Mouse (Mus musculus): ENCODE results near the gene Trmt13.
"Not testable (repeated sequence)": the region's sequence is repeated elsewhere in the genome, so short reads cannot be mapped to it uniquely, and the experiment has no call there.

Trmt13 gene

DNA sequence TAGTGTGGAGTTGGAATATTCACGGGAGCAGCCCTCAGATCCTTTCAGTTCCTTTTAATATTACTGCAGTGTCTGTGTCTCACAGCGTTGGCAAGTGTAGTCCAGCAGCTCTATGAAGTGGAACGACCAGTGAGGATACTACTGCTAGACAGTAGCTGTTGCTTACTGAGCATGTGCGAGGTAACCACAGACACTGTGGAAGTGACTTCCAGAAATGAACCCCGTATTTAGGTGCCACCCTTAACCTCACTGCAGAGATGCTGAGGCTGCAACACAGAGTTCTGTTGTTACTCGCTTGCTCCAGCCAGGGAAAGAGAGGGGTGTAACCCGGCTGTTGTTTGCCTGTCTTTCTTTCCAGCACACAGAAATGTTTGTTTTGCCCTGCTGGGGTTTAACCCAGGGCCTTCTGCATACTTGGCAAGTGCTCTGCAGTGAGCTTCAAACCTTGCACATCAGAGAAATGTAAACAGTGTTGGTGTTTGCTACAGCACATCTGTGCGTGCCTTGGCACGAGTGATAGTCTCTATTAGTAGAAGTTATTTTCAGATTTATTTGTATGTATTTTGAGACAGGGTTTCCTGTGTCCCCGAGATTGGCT lies at the start of gene Trmt13:
Trmt13 (minus strand) TSS at position 293 of the 598 bp plus-strand sequence.
- no peak for DNase-seq (ENCODE audit: low spot score in 2 of 2)

DNA sequence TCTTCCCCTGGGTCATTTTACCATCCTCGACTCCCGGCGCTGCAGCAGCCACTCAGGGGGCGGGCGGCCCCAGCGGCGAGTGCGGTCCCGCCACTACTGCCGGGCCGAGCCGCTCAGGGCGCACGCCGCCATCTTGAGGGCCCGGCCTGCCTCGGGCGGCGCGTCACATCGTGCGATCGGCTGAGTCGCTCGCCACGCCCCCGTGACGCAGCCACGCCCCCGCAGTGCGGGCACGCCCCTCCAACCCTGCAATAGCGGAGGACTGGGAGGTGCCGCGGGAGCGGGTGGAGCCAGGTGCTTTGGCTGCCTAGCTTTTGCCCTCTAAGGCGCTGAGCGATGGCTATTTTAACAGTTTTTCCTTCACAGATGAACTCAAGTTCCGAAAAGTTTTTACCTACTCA lies 48.1 kb upstream of the Trmt13 start, which contains the start of gene Mfsd14a:
Mfsd14a (minus strand) TSS at position 215 of the 401 bp plus-strand sequence.
- DNase-seq (ENCODE audit: low spot score in 2 of 2): peak; percentile 92 to 98

DNA sequence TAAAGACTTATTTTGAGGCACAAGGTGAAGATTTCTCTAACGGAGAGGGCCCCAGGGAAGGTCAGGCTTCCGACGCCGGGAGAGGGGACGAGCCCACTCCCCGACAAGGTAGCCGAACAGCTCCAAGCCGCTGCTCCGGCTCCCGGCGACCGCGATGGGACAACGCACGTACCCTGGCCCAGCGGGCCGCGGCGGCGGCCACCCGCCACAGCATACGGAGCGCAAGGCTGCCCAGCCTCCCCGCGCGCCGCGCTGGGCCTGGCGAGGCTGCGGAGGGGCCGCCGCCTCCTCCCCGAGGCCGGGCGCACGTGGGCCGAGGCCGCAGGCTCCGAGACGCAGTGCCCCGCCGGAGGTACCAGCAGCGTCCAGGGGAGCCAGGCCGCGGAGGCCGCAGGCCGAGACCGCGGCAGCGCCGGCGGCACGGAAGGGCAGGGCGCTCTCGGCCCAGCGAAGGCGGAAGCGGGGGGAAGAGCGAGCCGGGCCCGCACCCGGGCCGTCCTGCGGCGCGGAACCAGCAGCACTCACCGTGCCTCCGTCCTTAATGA lies 47.6 kb upstream of the Trmt13 start:
- no peak for DNase-seq (ENCODE audit: low spot score in 2 of 2)

DNA sequence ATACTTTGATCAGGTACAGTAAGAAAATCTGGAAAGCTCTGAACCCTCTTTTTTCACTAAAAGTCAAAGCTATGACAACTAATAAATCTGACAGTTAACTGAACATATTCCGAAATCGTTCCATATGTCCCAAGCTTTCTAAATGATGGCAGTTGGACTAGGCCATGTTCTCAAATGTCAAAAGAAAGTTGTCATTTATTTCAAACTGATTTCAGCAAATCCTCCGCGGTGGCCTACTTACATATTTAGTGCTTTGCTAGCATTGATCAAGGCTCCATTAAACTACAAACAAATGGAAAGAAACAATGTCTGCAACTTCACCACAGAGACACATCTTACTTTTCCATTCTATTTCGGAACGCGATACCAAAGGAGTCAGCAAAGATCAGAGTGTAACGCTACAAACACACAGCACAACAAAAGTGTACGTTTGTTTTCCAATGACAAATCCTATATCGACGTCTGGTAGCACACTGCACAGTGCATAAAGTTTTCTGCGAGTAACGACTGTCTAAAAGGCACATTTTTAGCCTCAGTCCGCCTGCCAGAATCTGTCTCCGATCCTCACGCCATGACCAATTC lies 47.0 kb upstream of the Trmt13 start:
- DNase-seq (ENCODE audit: low spot score in 2 of 2): no peak

DNA sequence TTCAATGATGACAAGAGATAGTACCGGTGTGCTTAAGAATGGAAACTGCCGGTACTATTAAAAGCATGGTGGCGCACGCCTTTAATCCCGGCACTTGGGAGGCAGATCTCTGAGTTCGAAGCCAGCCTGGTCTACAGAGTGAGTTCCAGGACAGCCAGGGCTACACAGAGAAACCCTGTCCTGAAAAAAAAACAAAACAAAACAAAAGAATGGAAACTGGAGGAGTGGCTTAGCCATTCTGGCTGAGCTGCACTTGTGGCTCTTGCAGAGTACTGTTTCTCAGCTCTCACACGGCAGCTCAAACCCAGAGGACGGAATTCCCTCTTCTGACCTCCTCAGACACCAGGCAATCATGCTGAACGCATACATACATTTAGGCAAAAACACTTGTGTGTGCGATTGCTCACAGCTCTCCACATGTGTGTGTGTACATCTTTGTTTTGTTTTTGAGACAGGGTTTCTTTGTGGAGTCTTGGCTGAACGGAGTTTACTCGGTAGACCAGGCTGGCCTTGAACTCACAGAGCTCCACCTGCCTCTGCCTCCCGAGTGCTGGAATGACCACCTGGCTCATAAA lies 45.6 kb upstream of the Trmt13 start:
- DNase-seq (ENCODE audit: low spot score in 2 of 2): no peak

DNA sequence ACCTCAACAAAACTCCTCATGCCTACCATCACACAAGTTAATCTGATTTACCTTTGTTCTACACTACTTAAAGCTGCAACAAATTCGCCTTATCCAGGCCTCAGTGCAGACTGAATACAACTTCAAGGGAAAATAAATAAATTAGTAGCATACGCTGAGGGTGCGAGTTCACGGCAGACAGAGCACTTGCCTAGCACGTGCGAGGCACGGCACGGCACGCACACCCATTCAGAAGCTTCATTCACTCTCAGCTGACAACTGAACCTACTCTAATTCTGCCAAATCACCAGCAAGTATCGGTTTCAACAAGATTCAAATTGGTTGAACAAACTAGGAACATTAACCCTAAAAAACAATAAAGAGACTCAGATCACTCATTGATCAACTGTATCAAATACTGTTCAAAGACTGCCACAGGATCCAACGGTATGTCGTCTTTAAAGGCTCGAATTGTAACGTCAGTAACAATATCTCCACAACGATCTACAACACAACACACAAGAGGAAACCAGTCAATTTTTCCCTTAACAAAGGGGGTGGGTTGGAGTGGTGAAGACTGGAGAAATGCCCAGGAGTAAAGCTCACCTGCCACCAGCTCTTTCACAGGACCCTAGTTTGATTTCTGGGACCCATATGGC lies 44.7 kb upstream of the Trmt13 start:
- no peak for DNase-seq (ENCODE audit: low spot score in 2 of 2)

DNA sequence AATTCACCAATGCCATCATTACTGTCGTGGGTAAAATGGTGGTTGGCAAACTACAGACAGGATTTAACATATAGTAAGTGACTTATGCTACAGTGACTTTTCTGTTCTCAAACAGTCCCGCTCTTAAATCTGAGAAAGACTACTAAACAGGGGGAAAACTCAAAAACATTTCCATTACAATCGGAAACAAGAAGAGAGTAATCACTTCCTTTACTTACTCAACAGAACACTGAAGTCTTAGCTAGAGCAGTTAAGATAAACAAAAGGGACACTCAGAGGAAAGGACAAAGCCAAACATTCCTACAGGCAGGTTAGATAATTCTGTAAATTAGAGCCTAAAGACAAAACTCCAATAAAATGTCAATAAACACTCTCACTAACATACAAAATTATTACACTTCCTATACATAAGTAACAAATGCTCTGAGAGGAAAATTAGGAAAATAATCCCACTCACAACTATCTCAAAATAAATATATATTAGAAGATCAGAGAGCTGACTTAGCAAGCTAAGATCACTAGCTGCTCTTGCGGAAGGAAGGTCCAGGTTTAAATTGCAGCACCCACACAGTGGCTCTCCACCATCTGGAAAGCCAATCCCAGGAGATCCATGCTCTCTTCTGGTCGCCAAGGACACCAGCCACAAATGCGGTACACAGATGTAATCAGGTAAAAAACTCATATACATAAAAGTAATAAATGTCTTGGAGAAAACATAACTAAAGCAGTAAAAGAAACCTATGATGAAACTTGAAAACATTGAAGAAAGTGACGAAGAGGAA lies 42.0 kb upstream of the Trmt13 start:
- DNase-seq (ENCODE audit: low spot score in 2 of 2): no peak

DNA sequence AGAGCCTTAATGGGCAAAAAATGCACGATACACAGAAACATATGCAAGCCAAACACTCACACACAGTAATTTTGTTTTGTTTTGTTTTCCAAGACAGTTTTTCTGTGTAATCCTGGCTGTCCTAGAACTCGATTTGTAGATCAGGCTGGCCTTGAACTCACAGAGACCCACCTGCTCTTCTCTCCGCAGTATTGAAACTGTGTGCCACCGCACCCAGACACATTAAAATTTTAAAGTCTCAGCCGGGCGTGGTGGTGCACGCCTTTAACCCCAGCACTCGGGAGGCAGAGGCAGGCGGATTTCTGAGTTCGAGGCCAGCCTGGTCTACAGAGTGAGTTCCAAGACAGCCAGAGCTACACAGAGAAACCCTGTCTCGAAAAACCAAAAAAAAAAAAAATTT lies 39.7 kb upstream of the Trmt13 start:
- DNase-seq (ENCODE audit: low spot score in 2 of 2): not testable (repeated sequence)

DNA sequence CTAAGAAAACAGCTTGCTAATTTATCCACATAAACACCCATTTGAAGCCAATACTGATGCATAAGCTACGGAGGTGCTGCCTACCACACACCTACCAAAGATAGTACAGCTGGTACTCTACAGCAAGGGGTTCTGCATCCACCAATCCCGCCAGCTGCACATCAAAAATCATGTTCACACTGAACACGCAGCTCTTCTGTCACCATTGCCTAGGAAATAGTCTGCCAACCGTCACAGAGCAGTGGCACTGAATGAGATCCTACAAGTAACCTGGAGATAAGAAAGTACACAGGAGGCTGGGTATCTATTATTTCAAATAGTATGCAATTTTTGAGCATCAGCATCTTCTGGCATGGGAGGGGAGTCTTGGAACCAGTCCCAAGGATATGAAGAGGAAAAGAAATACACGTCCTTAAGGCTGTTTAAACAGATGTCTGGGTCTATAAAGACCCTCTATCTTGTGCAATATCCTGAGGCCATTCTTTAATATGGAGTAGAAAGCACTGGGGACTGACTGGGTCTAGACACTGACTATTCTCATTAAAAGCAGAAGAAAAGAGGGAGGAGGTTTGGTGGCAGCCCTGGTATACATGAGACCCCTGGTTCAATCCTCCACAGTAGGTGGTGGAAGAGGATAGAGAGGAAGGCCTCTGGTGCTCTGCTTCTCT lies 39.0 kb upstream of the Trmt13 start:
- DNase-seq (ENCODE audit: low spot score in 2 of 2): no peak

DNA sequence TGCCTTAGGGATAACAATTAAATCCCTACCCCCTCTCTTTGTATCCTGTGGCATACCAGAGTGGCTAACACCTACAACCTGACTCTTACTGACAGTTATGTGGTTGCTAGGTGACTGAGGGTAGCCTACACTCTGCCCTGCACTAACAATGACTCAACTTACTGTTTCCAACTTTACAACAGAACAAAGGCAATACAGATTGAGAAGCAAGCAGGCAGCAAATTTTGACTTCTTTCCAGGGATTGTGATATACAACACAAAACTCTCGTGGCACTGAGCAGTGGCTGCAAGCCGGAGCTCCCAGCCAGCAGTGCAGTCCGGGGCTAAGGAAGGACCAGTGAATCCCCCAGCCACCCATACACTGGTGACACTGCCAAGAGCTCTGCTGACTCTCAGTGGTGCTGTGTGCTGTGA lies 37.7 kb upstream of the Trmt13 start:
- DNase-seq (ENCODE audit: low spot score in 2 of 2): no peak

DNA sequence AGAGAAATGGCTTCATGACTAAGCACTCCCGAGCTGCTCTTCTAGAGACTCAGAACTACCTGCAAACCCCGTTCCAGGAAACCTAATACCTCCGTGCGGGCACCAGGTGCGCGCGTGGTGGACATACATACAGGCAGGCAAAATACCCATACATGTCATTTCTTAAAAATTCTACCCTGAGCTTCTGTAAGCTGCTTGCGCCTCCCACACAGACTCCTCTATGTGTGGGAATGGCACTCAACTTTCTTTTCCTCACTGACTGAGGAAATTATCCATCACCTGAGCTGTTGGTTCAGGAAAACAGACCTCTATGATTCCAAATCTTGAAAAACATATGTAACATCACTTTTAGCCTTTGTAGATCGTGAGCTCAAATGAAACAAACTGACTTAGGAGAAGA lies 36.3 kb upstream of the Trmt13 start:
- DNase-seq (ENCODE audit: low spot score in 2 of 2): no peak

DNA sequence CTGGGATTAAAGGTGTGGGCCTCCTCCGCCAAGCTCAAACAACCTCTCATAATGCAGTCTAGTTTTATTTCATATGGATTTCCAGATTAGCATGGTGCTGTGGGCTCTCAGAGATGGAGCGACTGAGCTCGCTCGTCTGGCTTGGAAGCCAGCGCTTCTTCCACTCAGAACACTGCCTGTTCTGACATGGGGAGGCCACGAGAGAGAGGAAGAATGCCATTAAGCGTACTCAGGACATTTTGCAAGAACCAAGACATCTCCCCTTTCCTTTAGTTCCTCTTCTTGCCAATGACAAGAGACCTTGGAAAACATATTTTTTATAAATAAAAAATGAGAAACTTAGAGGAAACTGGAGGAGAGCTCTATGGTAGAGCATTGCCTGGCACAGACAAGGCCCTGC lies 34.4 kb upstream of the Trmt13 start:
- DNase-seq (ENCODE audit: low spot score in 2 of 2): no peak

DNA sequence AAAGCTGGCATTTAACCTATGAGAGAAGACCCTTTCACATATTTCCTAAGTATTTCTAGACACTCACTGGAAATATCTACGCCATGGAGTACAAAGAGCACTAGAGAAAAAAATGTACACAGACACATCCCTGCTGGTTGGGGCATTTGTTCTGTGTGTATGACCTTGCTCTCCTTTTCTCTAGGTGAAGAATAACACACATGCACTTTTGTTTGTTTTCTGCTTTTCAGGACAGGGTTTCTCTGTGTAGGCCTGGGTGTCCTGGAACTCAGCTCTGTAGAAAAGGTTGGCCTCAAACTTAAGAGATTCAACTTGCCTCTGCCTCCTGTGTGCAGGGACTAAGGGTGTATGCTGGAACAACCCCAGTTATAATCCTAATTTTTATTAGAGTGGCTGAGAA lies 32.0 kb upstream of the Trmt13 start:
- no peak for DNase-seq (ENCODE audit: low spot score in 2 of 2)

DNA sequence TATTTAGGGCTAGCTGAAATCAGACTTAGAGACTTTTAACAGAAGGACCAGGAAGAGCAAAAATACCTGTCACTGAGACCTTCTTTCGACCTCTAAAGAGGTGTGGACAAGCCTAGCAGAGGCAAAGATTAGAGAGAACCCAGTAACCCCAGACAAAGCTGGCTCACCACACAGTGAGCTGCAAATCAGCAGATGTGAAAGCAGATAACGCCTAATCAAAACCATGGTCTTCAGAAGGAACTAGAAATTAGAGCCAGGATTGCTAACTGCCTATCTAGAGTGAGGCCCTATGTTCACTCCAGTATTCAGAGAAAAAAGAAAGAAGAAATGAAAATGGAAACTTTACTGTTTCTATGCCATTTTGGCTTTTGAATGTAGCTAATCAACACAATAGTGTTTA lies 28.0 kb upstream of the Trmt13 start:
- no peak for DNase-seq (ENCODE audit: low spot score in 2 of 2)

DNA sequence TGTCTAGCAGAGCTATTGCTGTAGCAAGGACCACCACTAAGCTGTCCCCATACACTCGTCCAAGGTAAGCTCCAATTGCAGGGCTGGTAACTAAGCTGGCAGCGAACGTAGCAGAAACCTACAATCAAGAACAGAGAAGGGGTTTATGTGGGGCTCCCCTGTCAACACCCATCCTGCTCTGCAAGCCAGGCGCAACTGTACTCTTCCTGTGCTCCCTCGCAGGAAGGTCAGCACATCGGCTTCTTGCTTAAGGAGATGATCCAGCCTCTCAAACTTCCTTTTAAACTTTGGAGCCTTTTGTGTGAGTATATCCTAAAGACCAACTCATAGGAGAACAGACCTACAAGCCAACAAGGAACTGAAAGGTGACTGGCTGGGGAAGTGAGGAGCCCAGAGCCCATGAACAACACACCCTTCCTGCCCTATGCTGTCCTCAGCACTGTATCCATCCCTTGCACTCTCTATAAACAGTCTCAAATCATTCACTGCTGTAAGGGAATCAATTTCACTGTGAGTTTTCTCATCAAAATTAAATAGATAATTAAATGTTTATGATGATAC lies 27.5 kb upstream of the Trmt13 start:
- no peak for DNase-seq (ENCODE audit: low spot score in 2 of 2)

DNA sequence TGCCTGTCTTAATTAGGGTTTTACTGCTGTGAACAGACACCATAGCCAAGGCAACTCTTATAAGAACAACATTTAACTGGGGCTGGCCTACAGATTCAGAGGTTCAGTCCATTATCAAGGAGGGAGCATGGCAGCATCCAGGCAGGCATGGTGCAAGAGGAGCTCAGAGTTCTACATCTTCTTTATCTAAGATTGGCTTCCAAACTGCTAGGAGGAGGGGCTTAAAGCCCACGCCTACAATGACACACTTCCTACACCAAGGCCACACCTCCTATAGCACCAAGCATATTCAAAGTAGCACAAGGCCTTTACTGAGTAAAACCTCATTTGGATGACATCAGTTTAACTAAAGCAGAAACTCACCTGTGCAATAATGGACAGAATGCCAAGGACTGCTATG lies 25.6 kb upstream of the Trmt13 start:
- no peak for DNase-seq (ENCODE audit: low spot score in 2 of 2)

DNA sequence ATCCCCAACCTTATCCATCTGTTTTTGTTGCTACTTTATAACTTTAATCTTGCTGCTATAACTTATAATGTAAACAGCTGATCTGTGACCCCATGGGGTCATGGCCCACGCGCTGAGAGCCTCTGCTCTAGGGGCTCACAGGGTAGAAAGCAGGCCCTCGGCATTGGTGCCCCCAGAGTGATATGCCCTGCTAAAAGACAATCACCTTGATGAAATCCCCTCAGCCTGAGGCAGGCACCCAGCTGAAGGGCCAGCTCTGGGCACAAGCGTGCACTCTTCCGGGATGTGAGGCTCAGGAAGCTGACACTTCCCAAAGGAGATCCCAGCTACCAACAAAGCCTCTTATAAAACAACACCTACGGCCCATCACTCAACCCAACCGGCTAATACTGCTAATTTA lies 24.2 kb upstream of the Trmt13 start:
- DNase-seq (ENCODE audit: low spot score in 2 of 2): no peak

DNA sequence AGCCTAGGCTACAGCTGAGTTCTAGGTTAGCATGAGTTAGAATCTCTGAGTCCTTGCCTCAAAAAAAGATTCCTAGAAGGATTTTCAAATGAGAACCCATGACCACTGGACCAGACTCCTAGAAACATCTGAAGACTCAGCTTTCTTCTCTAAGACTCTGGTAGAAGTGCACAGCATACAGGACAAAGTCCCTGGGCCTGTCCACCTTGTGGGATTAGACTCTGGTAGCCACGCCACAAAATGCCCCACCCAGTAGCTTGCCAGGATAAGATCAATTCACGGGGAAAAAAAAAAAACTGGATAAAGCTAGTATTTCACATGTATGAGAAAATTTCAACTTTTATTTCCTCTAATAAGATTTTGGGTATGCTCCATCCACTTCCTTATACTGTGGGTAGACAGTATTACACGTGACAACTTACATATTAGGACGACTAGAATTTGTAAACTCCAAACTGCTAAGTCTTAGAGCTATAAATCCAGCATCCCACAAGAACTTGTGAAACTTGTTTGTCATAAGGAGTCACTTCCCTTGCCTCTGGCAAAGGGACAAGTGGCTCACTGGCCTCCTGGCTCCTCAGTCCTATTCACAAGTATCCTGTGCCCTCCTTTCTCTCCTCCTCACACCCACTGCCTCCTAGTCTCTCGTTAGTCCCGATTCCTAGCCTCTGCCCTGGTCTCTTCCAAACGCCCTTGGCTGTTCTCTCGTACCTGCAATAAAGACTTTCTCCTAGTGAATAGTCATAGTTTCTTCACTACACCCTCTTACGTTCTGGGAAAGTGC lies 23.5 kb upstream of the Trmt13 start:
- no peak for DNase-seq (ENCODE audit: low spot score in 2 of 2)

DNA sequence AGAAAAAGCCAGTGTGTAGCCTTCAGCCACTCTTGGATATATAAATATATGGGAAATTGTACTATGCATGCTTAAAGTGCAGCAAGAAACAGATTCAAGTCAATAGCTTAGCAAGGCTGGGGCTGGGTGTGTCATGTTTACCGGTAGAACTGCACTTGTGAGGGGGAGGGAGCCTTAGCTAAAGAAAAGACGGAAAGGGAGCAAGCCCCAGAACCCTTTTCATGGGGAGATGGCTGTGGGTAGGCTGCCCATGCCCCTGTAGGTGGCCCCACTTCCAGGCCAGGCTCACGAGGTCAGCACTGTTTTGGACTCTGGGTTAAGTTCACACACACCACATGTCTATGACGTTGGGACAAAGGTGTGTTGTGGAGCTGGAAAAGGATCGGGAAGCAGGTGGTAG lies 21.4 kb upstream of the Trmt13 start:
- DNase-seq (ENCODE audit: low spot score in 2 of 2): no peak

DNA sequence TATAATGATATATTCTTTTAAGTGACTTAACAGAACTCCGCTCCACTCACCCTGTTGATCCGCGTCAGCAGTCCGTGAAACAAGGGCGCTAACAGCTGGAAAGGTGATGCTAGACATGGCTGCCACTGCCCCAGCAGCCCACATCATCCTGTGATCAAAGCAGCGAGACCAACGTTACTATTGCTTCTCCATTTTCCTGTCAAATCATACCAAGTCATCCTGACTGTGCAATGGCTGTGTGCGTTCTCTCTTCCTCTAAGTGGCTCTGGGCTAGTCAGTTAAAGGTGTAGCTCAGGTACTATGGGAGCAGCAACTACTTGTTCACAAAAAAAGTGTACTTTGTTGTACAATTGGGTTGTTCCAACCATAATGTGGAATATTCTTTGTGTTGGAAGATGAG lies 20.5 kb upstream of the Trmt13 start:
- DNase-seq (ENCODE audit: low spot score in 2 of 2): no peak

Data from frontal cortex, postnatal 10 days (tissue).